Mouse (Mus musculus) midbrain, embryonic 15.5 days (tissue): ENCODE data around the gene Megf8. TPM values are rescaled to one million over a fixed set of nuclear protein-coding genes. Genes with fewer than 3 reads are reported as not detected.

Source experiments
- ATAC-seq: fragments of 200-750 bp; cut with Nextera tagmentation; replicated peaks from 2 replicates; pipeline ENCODE4 v1.8.0; 2017; ENCODE audit warnings: moderate TSS enrichment
- H3K27ac ChIP-seq: fragments of 300-500 bp; sonication (generic); 2 replicates; pipeline ENCODE4 v1.5.1; 2015; ENCODE audit warnings: mild to moderate bottlenecking, inconsistent platforms
- H3K27me3 ChIP-seq: fragments of 300-500 bp; sonication (generic); replicated peaks from 2 replicates; pipeline ENCODE4 v1.6.1; 2015; ENCODE audit warnings: inconsistent platforms
- H3K36me3 ChIP-seq: fragments of 300-500 bp; sonication (generic); replicated peaks from 2 replicates; pipeline ENCODE4 v1.6.1; 2015; ENCODE audit warnings: inconsistent platforms
- H3K4me1 ChIP-seq: fragments of 300-500 bp; sonication (generic); 2 replicates; pipeline ENCODE4 v1.6.1; 2015; ENCODE audit warnings: inconsistent platforms
- H3K4me2 ChIP-seq: fragments of 300-500 bp; sonication (generic); 2 replicates; pipeline ENCODE4 v1.6.1; 2015; ENCODE audit warnings: inconsistent platforms, mild to moderate bottlenecking, moderate library complexity
- H3K4me3 ChIP-seq: fragments of 300-500 bp; sonication (generic); 2 replicates; pipeline ENCODE4 v1.5.1; 2015; ENCODE audit warnings: mild to moderate bottlenecking, inconsistent platforms
- H3K9ac ChIP-seq: fragments of 300-500 bp; sonication (generic); 2 replicates; pipeline ENCODE4 v1.6.1; 2015; ENCODE audit warnings: mild to moderate bottlenecking, inconsistent platforms
- H3K9me3 ChIP-seq: fragments of 300-500 bp; sonication (generic); 2 replicates; pipeline ENCODE4 v1.6.1; 2016; ENCODE audit warnings: inconsistent platforms
- WGBS: fragments of 180-500 bp; shearing (Covaris S2); methylation state at CpG from one replicate; pipeline ENCODE4 v1.1.7; 2015; ENCODE audit warnings: mixed read lengths; 5-methylcytosine and 5-hydroxymethylcytosine counted together
- polyA plus RNA-seq: library from polyadenylated mRNA; unstranded; fragments of >200 nt; fragmentation: Nextera tagmentation; extraction: Ambion mirVana; gene quantifications from 2 replicates; pipeline ENCODE4 v1.2.1, GENCODE M21; 2015

The Megf8 gene
- polyA plus RNA-seq, 1 experiment from 2014 or later = 27.0 TPM

GRCm38 (mm10) chr7:25369058-25369749 is 52.2 kb downstream of the Megf8 start, which contains the start of gene Cnfn:
Gene Cnfn, minus strand, starts transcription at chr7:25369724.
- Histone ChIP-seq H3K4me2 (no peak within 1 kb of the TSS), H3K4me3 (no peak within 1 kb of the TSS), H3K4me1 (peaks cover 19% of the 10 kb centered on the region), H3K27me3 (peaks cover 24% of the 10 kb centered on the region), H3K9me3 (no peaks in the 10 kb centered on the region), H3K9ac (no peak within 1 kb of the TSS), H3K36me3 (0 out of 2 replicates have a peak, but pooled peaks cover 4% of the 10 kb centered on the region), H3K27ac (no peak within 1 kb of the TSS)
- 53% methylated on average over 12 of the region's 12 CpGs for whole genome bisulfite sequencing
- no peak for ATAC-seq

- no peak for ATAC-seq
- H3K9ac ChIP-seq = no peak overlapping the region
- WGBS = 89% methylated on average over 5 of the region's 5 CpGs
- H3K4me1 ChIP-seq = peaks cover 16% of the 10 kb centered on the region
- H3K4me3 ChIP-seq = no peak overlapping the region
- no peaks in the 10 kb centered on the region for H3K9me3 ChIP-seq
- H3K27ac ChIP-seq = no peak overlapping the region
- H3K27me3 ChIP-seq = peaks cover 21% of the 10 kb centered on the region
- no peaks in the 10 kb centered on the region for H3K36me3 ChIP-seq
- no peak overlapping the region for H3K4me2 ChIP-seq
These were observed 55.5 kb downstream of the Megf8 start for GRCm38 (mm10) chr7:25372441-25372840.

- WGBS = 6% methylated on average over 17 of the region's 17 CpGs
- Histone ChIP-seq H3K9me3 (no peaks in the 10 kb centered on the region), H3K36me3 (no peaks in the 10 kb centered on the region), H3K27me3 (peaks cover 7% of the 10 kb centered on the region; the same call in 1 of the 2 replicates), H3K4me3 (peak overlapping the region; percentile 31), H3K4me2 (peak overlapping the region; percentile 43), H3K9ac (no peak overlapping the region), H3K4me1 (peaks cover 24% of the 10 kb centered on the region), H3K27ac (no peak overlapping the region)
- ATAC-seq = peak; percentile 65
These were observed 59.6 kb downstream of the Megf8 start for GRCm38 (mm10) chr7:25376556-25376955.

- H3K9me3 ChIP-seq = no peaks in the 10 kb centered on the region
- no peak for ATAC-seq
- 47% methylated on average over 8 of the region's 8 CpGs for WGBS
- no peaks in the 10 kb centered on the region for H3K36me3 ChIP-seq
- peaks cover 24% of the 10 kb centered on the region for H3K4me1 ChIP-seq
- H3K27ac ChIP-seq = no peak overlapping the region
- H3K4me2 ChIP-seq = peak overlapping the region; percentile 43
- H3K9ac ChIP-seq = no peak overlapping the region
- H3K27me3 ChIP-seq = peaks cover 7% of the 10 kb centered on the region; the same call in 1 of the 2 replicates
- peak overlapping the region; percentile 31 for H3K4me3 ChIP-seq
These were observed 60.2 kb downstream of the Megf8 start for GRCm38 (mm10) chr7:25377100-25377700.

GRCm38 (mm10) chr7:25378181-25379100 is 61.5 kb downstream of the Megf8 start:
- no peak for ATAC-seq
- no peak overlapping the region for H3K4me3 ChIP-seq
- H3K9ac ChIP-seq = no peak overlapping the region
- H3K4me1 ChIP-seq = peaks cover 24% of the 10 kb centered on the region
- 86% methylated on average over 13 of the region's 13 CpGs for WGBS
- H3K9me3 ChIP-seq = no peaks in the 10 kb centered on the region
- no peak overlapping the region for H3K4me2 ChIP-seq
- peaks cover 7% of the 10 kb centered on the region; the same call in 1 of the 2 replicates for H3K27me3 ChIP-seq
- H3K36me3 ChIP-seq = peaks cover 4% of the 10 kb centered on the region; the same call in 1 of the 2 replicates
- H3K27ac ChIP-seq = no peak overlapping the region

- Histone ChIP-seq H3K4me3 (peak overlapping the region; percentile 20), H3K4me1 (peaks cover 24% of the 10 kb centered on the region), H3K9me3 (no peaks in the 10 kb centered on the region), H3K4me2 (peak overlapping the region; percentile 54), H3K36me3 (peaks cover 5% of the 10 kb centered on the region; the same call in 1 of the 2 replicates), H3K27me3 (peaks cover 7% of the 10 kb centered on the region; the same call in 1 of the 2 replicates), H3K9ac (peak overlapping the region; percentile 28; the same call in 1 of the 2 replicates), H3K27ac (no peak overlapping the region)
- ATAC-seq = peak; percentile 34
- 2% methylated on average over 40 of the region's 42 CpGs for WGBS
These were observed 62.8 kb downstream of the Megf8 start for GRCm38 (mm10) chr7:25379551-25380351.

GRCm38 (mm10) chr7:25380392-25381283 is 63.7 kb downstream of the Megf8 start:
- no peak overlapping the region for H3K4me2 ChIP-seq
- H3K36me3 ChIP-seq = peaks cover 5% of the 10 kb centered on the region; the same call in 1 of the 2 replicates
- H3K27ac ChIP-seq = no peak overlapping the region
- H3K4me3 ChIP-seq = no peak overlapping the region
- 60% methylated on average over 18 of the region's 18 CpGs for WGBS
- no peak for ATAC-seq
- H3K9ac ChIP-seq = no peak overlapping the region
- H3K9me3 ChIP-seq = no peaks in the 10 kb centered on the region
- H3K27me3 ChIP-seq = peaks cover 7% of the 10 kb centered on the region; the same call in 1 of the 2 replicates
- H3K4me1 ChIP-seq = peaks cover 24% of the 10 kb centered on the region

- H3K4me2 ChIP-seq = no peak overlapping the region
- no peak overlapping the region for H3K4me3 ChIP-seq
- no peak overlapping the region for H3K9ac ChIP-seq
- H3K36me3 ChIP-seq = peaks cover 5% of the 10 kb centered on the region; the same call in 1 of the 2 replicates
- no peaks in the 10 kb centered on the region for H3K9me3 ChIP-seq
- peaks cover 22% of the 10 kb centered on the region for H3K4me1 ChIP-seq
- ATAC-seq = no peak
- H3K27ac ChIP-seq = no peak overlapping the region
- peaks cover 7% of the 10 kb centered on the region; the same call in 1 of the 2 replicates for H3K27me3 ChIP-seq
- WGBS = 29% methylated on average over 3 of the region's 3 CpGs
These were observed 64.3 kb downstream of the Megf8 start for GRCm38 (mm10) chr7:25381284-25381680.

- Histone ChIP-seq H3K27me3 (peaks cover 7% of the 10 kb centered on the region; the same call in 1 of the 2 replicates), H3K4me1 (peaks cover 12% of the 10 kb centered on the region), H3K4me2 (no peak overlapping the region), H3K4me3 (no peak overlapping the region), H3K36me3 (peaks cover 8% of the 10 kb centered on the region; the same call in 1 of the 2 replicates), H3K9ac (no peak overlapping the region), H3K9me3 (no peaks in the 10 kb centered on the region), H3K27ac (no peak overlapping the region)
- no peak for ATAC-seq
These were observed 65.6 kb downstream of the Megf8 start for GRCm38 (mm10) chr7:25382541-25382940.

GRCm38 (mm10) chr7:25383385-25383784 is 66.4 kb downstream of the Megf8 start:
- 92% methylated on average over 7 of the region's 7 CpGs for WGBS
- Histone ChIP-seq H3K36me3 (peaks cover 13% of the 10 kb centered on the region), H3K9ac (no peak overlapping the region), H3K9me3 (no peaks in the 10 kb centered on the region), H3K4me1 (peaks cover 12% of the 10 kb centered on the region), H3K27me3 (peaks cover 7% of the 10 kb centered on the region; the same call in 1 of the 2 replicates), H3K4me3 (no peak overlapping the region), H3K27ac (no peak overlapping the region), H3K4me2 (no peak overlapping the region)
- ATAC-seq = no peak
